Mouse (Mus musculus) yolk sac, embryonic 10.5 days (tissue): ENCODE measurements at regions not wholly inside any gene's neighbourhood (a gene's known extent, or its start where the extent isn't known, plus 50 kb on each side); places are given as distances from the start of the nearest gene placed in this dataset.

Experiments
- DNase-seq: peaks from one replicate; pipeline ENCODE4 v3.0.0-alpha.2; 2017; ENCODE audit warnings: low spot score

DNA sequence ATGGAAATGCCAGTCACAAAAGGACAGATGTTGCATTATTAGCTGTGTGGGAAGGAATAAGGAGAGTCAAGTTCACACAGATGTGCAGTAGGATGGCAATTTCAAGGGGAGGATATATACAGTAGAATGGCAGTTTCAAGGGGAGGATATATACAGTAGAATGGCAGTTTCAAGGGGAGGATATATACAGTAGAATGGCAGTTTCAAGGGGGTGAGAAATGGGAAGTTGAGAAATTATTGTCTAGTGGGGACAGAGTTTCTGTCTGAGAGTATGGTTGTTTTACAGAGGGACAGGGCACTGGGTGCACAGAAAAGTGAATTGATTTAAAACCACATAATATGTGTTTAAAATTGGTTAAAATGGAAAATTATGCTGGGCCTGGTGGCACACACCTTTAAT is 54.8 kb upstream of the Scel start:
- no peak for DNase-seq

DNA sequence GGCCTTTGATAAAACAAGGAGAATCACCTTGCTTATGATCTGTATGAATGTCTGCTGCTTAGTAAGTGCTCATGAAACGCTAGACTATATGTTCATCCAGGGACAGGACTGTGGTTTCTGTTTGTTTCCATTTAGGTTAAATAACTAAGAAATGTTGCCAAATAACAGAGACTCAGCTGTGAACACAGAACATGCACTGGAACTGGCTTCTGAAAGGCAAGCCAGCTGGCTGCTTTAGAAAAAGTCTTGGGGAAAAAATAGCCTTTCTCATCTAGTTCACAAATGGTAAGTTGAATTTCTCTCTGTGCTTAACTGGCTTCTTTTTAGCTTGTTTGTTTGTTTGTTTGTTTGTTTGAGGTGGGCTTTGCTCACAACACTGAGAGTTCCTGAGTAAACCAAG is 57.0 kb upstream of the Scel start:
- DNase-seq, result no peak

DNA sequence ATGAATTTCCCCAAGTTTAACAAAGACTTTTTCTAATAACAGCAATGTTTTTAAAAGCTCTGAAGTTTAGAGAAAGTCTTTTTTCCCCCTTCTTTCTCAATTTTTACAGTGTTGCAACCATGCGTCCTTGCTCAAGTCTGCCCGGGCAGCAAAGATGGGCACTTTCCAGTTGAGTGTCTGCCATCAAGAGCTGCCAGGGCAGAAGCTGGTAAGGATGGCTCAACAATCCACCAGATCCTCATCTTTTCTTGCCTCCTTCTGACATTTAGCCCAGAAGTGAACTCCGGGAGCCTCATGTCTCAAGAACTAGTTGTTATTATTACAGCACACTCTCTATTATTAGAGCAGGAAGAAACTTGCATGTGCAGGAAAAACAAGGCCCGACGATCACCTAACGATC is 62.4 kb upstream of the Scel start:
- DNase-seq, result no peak

DNA sequence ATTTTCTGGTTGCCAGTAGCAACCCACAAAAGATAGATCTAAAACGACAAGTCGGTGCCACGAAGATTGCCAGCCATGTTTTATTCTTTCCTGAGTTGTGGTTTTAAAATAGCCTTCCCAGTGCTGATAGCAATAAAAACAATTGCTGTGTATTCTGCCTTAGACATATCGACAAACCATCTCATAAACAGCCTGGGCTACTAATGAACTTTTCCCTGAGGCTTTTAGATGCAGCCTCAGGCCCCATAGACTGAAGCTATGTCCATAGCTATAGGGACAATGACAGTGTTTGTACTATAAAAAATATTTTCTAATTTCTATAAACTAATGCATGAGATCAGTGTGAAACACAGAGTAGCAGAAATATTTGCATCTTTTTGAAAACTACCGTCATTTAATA is 63.7 kb upstream of the Scel start:
- no peak for DNase-seq

DNA sequence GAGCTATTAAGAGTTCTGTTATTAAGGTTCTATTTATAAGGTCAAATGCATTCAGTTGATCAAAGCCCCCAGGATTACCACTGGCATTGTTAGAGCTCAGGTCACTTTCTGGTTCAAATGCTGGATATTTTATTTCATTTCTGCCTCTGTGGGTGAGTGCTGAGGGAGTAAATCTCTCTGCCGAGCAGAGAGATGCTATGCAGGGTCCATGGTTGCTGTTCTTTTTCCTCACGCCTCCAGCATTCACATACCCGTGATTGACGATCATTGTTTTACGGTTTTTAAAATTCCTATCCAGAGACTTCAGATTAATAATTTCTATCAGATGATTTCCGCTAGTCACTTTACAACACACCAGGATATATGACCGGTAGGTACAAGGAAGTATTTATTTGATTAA is 64.1 kb upstream of the Scel start:
- DNase-seq, result no peak

DNA sequence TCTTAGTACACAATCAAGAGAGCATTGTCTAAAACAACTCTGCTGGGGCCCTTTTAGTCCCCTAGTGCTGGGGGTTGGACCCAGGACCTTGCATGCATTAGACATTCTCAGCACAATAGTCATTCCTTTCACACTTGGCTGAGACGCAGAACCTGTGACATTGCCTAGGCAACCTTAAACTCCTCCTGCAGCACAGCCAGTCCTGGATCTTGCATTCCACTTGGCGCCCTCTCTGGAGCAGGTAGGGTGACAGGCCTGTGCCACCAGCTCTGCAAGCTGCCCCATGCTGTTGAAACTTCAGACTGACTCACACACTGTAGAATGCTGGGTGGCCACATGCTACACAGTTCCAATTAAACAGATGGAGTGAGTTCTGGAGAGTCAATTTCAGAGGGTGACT is 66.5 kb upstream of the Scel start:
- DNase-seq, result no peak

DNA sequence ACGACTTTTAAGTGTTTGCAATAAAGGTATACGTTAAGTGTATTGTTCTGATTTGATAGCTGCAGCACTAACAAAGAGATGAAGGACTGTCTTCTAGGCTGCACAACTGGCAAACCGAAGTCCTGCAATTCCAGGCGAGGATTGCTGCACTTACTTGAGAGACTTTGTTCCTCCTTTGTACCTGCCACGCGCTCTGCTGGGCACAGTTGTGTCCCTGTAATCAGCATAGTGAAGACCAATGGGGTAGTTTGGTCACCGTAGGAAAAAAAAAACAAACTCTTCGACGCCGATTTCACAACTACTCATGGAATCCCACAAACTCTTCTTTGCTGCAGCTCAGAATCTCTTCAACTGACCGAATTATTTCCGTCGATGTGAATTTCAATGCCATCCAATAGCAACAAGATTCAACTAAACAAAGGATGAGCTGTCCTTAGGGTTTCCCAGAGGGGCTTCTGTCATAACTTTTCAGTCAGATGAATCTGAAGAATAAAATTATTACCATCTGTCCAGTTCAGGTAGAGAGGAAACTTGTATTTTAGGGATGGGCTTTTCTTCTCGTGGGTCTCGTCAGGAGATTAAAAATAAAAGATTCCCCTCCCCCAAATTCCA is 71.6 kb upstream of the Scel start:
- DNase-seq, result no peak

DNA sequence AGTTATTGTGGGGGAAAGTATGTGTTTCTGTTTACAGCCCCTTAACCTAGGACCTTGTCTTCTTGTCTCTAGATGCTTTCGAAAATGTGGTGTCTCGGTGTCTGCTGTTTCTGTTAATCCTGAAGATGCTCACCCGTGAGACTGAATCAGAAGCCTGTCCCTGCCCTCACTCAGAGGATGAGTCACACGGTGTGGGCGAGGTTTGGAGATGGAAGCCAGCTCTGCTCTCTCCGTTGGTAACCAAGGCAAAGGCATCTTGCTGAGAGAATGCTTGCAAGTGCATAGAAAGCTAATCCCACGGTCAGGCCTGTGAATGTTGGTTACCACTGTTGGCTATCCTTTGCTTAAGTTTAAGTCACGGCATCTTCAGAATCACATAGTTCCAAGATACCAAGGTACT is 72.9 kb upstream of the Scel start:
- DNase-seq, result no peak

DNA sequence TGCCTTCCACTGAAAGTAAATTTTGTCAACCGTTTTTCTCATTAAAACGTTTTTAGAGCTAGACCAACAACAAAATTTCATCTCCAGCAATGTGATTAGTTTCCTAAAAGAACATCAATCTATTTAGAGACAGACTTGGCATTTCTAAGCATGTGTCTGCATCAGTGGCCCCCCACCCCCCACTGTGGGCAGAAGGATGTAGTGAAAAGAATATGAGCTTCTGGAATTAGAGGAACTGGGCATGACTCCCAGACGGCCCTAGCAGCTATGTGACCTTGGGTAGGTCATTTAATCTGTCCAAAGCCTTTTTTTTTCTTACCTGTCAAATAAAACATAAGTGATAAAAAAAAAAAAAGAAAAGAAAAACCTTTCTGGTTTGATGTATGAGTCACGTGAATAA is 78.9 kb upstream of the Scel start:
- no peak for DNase-seq

DNA sequence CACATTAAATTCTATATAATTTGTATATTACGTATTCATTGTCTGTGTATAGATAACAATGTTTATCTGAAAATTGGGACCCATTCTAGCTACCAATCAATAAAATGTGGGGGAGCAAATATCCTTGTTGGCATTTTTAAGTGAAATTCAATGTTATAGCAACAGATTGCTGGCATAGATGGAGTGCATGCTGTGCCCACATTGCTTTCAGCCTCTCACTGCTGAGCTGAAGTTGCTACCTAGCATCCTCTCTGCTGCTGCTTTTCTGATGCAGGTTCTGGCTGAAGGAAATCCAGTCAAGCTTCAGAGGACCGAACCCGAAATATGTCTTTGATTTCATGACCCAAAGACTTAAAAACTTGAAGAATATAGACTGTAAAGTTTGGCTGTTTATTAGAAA is 80.0 kb upstream of the Scel start:
- DNase-seq, result no peak

DNA sequence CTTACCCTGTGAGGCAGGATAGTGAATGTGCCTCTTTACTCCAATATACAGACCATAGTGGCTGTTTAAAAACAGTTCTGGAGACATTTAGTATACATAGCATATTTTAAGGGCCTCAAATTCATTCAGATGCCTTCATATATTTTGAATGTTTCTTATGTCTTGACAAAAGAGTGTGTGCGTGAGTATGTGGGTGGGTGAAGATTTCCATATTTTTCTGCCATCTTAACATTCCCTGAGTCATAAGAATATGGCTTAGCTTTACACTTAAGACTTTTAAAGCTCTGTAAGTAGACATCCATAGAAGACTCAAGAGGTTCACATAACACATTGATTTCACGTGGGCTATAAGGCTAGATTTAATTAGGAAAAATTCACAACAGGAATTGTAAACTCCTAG is 81.3 kb upstream of the Mycbp2 start:
- DNase-seq, result no peak

DNA sequence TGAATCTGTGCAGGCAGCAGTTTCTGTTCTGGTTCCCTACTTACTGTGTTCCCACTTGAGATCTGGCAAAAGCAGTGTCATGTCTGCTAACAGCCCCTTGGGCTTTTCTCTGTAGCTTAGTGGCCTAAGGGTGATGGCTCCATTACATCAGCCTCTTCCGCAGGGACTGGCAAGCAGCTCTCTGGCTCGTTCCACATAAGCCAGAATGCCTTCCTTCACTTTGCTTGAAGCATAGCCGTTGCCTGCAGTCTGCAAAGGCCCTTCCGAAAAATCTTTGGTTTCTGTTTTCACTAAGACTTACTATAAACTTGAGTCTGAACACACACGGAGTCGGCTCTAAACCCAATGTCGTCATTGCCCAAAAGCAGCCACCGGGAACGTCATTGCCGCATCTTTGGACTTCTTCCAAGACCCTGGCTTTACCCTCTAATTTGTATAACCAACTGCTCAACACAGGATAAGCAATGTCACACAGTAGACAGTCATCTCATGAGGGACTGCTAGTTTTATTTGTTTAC is 74.8 kb upstream of the Mycbp2 start:
- no peak for DNase-seq

DNA sequence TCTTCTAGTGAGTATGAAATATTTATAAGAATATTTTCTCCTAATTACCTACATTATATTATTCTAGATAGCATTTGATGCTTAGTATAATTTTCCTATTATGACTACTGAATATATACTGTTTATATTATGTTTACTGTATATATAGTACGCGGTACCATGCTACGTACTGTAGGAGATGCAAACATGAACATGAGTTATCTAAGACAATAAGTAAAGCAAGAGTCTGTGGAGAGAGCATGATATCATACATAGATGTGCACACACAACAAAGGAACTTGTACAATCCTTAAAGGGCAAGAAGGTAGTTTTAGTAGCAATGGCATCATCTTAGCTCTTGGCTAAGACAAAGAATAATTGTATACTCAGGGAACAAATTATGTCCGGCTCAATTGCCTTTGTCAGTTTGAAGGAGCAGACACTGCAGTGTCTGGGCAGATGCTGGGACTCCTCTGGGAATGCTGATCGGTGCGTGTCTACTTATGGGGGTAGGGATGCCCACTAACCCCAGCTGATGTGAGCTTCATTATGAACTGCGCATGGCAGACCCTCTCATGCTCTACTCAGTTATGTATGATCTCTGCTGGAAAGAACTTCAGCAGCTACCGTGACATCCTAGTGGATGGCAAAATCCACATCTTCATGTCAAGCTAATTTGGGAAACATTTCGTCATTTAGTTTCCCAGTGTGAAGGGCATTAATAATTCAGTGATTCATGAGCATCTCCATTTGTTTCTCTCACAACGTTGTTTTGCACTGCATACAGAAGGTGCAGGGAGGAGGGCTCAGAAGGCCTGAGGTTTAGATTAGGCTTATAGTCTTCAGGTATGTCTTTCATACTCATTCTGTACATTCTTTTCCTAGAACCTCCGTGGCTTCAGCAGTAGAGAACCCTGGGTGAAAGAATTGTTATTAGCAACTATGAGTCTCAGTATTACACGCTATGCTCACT is 70.8 kb upstream of the Mycbp2 start:
- DNase-seq, result no peak

DNA sequence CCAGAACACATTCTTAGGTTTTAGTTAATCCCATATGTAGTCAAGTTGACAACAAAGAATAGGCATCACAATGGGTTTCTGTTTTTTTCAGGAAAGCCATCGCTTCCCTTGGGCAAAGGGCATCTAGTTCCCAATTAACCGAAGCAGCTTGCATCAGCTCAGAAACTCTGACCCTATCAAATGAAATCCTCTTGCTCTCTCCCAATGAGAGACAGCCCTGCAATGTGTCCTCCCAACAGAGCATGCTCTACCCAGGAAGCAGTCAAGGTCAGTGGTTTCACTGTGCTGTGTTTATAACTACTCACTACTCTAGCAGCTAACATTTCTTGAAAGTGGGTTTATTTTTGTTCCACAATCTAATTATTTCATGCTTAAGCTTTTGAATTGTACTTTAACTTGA is 58.0 kb upstream of the Mycbp2 start:
- peak; percentile 20 for DNase-seq

DNA sequence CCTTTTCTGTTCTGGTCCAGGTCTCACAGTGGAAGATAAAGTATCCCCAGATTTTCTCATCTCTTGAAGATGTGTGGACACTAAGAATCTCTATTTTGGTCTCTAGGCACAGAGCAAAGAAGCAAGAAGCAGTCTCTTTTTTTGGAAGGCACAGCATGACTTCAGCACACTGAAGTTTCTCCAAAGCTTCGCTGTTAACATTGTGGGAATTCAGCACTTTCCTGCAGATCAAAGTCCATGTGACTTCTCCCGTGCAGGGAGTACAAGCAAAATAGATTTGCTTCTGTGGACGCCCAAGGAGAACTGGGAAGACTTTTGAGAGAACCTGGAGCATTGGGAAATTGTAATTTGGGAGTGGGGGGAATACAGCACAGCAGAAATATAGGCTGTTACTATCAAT is 56.4 kb upstream of the Mycbp2 start:
- peak; percentile 32 for DNase-seq

DNA sequence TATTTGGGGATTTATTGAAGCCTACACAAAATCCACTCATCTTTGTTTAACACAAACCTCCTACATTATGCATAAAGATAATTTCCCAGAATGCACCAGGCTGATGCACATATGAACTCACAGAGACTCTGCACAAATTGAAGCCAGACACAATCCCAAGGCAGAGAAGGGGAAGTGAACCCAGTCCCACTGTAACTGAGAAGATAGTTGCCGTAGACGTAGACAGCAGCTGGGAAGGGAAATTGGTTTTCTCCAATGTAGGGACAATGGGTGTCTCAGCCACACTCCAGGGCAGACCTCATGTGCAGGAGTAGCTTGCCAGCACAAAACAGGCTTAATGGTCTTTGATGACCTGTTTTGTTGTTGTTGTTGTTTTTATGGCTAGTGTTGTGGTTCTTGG is 55.4 kb upstream of the Mycbp2 start:
- DNase-seq, result no peak

DNA sequence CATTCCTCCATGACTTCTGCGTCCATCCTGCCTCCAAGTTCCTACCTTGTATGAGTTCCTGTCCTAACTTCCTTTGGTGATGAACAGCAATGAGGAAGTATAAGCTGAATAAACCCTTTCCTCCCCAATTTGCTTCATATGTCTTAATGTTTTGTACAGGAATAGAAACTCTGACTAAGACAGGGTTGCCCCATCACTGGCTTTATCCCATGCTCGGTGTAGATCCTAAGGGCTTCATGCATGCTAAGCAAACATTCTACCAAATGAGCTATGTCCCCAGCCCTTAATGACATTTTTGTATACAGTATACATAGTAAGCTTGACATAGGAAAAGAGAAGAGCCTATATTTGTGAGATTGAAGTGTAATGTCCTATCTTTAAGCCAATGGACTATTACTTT is 54.7 kb upstream of the Mycbp2 start:
- no peak for DNase-seq

DNA sequence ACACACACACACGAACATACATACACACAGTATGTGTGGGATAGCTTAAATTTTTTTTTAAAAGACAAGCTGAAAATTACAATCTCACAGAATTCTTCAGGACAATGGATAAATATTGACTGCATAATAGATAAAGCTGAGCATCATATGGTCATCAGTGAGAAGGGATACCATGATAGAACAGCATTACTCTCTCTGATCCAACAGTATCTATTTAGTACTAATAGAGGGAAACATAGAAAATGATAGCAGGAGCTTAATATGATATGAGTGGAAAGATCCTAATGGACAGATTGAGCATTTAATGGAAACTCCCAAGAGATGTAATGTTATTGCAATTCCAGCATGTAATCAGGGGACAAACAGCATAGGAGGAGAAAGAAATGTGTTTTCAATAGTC is 51.8 kb upstream of the Mycbp2 start:
- no peak for DNase-seq
